Mouse (Mus musculus) MN1 (cell line): ENCODE results near the gene Zfp866.

Experiments
- DNase-seq: peaks from one replicate; pipeline ENCODE4 v3.0.0-alpha.2; 2016; ENCODE audit warnings: low spot score

Zfp866 gene

GRCm38 (mm10) chr8:69797661-69798060, 6.7 kb upstream of the Zfp866 start:
- no peak for DNase-seq

DNA sequence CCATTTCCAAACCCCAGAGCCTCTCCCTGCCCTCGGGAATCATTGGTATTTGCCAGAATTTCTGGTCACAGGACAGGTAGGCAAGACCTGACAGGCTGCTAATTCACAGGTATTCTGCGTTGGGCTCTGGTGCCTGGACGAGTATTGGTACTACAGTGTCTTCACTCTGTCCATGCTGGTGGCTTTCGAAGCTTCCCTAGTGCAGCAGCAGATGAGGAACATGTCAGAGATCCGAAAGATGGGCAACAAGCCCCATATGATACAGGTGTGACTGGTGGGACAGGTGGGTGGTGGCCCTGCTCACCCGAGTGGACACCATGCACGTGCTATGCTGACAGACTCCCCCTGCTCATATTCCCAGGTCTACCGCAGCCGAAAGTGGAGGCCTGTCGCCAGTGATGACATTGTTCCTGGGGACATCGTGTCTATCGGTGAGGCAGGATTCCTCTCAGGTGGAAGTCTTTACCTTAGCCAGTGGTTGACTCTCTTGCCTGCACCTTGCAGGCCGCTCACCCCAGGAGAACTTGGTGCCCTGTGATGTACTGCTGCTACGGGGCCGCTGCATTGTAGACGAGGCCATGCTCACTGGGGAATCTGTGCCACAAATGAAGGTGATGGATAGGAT, 5.9 kb upstream of the Zfp866 start:
- DNase-seq: no peak

- no peak for DNase-seq
These were observed 3.9 kb upstream of the Zfp866 start for GRCm38 (mm10) chr8:69794901-69795300.

GRCm38 (mm10) chr8:69794096-69794495, 3.1 kb upstream of the Zfp866 start:
- DNase-seq: no peak

DNA sequence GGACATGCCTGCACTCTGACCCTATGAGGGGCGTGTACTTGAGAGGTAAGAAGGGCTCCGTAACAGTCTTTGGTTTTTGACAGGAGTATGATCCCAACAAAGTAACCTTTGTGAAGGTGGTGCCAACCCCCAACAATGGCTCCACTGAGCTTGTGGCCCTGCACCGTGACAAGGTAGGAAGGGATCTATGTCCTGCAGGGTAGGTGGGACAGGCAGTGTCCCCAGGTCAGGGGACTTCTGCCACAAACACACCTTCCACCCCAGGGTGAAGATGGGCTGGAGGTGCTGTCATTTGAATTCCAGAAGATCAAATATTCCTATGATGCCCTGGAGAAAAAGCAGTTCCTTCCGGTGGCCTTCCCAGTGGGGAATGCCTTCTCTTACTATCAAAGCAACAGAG, 2.7 kb upstream of the Zfp866 start:
- no peak for DNase-seq

DNA sequence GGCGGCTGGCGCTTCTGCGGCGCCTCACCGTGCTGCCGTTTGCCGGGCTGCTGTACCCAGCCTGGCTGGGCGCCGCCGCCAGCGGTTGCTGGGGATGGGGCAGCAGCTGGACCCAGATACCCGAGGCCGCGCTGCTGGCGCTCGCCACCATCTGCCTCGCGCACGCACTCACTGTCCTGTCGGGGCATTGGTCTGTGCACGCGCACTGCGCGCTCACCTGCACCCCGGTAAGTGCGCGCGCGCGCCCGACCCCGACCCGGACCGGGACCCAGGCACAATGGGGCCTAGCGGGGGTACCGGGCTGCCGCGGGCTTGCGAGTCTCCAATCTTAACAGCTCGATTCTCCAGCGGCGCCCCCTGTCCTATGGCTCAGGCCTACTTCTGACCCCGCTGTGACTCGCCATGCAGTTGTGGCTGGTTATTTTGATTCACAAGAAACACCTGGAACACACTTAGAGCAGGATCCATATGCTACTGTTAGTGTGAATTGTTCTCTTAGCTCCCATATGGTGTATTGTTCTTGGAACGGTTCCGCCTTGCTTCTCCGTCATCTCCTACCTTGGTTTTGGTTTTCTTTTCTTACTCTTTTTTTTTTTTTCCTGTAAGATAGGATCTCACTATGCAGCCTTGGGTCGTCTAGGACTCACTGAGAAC, 564 bp upstream of the Zfp866 start:
- peak; percentile 51 for DNase-seq

DNA sequence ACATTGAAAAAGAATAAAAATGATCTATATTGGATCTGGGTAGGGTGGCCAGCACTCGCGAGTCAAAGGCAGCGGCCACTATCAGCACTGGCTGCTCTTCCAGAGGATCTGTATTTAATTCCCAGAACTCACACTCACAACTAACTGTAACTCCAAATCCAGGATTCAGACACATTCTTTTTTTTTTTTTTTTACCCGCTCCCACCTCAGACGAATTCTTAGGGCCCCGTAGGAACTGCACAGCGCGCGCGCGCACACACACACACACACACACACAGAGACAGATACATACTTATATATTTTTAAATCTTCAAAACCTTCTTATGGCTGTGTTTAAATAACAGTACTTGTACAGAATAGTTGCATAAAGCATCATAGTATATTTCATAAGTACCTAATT, 614 bp downstream of the Zfp866 start:
- DNase-seq: no peak

- DNase-seq: no peak
These were observed 1.2 kb downstream of the Zfp866 start for GRCm38 (mm10) chr8:69789731-69790130.

DNA sequence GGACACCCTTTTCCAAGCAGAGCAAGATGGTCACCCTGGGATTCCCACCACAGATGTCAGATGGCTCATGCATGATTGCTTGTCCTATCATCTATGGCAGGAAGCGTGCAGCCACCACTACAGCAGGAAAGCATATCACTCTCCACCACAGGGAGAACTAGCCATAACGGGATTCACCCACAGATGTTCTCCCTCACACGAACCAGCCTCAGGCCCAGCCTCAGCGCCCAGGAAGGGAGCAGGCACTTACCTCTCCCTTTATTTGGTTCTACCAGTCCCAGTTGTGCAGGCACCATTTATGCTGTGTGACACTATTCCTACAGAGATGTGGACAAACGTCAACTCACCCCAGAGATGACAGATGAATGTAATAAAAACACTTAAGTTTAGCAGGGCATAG, 1.9 kb downstream of the Zfp866 start:
- no peak for DNase-seq

DNA sequence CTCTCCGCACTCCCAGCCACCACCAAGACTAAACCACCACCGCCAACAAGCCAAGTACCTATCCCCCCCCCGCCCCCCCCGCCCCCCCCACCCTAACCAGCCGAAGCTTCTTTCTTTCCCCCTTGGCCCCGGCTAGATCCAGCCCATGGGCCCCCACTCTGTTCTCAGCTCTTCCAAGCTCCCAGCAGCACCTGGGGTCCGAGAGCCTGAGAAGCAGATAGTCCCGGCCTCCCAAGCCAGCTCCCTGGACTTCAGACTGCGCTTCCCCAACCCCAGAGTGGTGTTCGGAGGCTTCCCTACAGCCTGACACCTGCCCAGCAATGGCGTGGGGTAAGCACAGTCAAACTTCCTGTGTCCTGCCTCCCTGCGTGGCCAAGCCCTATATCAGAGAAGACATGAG, 13.9 kb downstream of the Zfp866 start:
- DNase-seq: no peak

GRCm38 (mm10) chr8:69775149-69775534, 15.8 kb downstream of the Zfp866 start:
- no peak for DNase-seq

GRCm38 (mm10) chr8:69774503-69775148, 16.4 kb downstream of the Zfp866 start, which contains the start of gene Gm20422:
TSS of gene Gm20422 (minus strand) at chr8:69774886.
- peak; percentile 99 for DNase-seq

- no peak for DNase-seq
These were observed 18.9 kb downstream of the Zfp866 start for GRCm38 (mm10) chr8:69772106-69772505.

DNA sequence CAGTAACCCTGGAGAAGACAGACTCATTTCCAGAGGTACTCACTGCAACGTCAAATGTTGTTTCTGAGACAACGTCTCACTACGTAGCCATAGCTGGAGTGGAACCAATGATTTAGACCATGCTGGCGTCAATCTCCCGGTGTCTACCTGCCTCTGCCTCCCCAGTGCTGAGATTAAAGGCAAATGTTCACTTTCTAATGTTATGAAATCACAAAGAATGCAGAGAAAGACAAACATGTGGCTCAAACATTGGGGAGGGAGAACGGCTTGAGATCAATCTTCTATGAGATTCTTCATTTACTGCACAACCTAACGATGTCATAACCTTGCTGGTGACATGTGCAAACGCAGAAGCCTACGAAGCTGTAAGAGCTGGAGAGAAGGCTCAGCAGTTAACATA, 19.8 kb downstream of the Zfp866 start:
- DNase-seq: no peak

- DNase-seq: no peak
These were observed 29.0 kb downstream of the Zfp866 start for GRCm38 (mm10) chr8:69761814-69762445.

- no peak for DNase-seq
These were observed 32.7 kb downstream of the Zfp866 start for GRCm38 (mm10) chr8:69758316-69758715.

GRCm38 (mm10) chr8:69752437-69752836, 38.5 kb downstream of the Zfp866 start:
- DNase-seq: no peak

- peak; percentile 97 for DNase-seq
These were observed 41.2 kb downstream of the Zfp866 start, which contains the start of gene Zfp963 for GRCm38 (mm10) chr8:69749544-69750454. TSS of gene Zfp963 (minus strand) at chr8:69749970.

DNA sequence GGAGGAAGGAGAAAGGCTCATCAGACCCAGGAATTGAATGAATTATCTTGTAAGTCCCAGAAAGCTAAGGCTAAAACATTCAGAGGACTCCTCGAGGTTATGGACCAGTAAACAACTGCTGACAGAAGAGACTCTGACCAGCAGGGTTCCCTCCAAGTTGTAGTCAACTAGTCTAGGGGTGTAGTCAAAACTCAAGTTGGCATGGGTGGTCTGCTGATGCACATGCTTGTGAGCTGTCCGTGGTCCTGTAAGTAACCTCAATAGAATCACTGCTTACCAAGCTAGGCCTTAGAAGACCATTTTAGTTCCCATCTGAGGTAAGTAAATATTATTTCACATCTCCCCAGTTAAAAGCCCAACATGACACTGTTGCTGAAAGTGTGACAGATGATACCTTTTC, 49.7 kb downstream of the Zfp866 start:
- no peak for DNase-seq

- DNase-seq: no peak
These were observed 50.2 kb downstream of the Zfp866 start for GRCm38 (mm10) chr8:69740763-69741162.

GRCm38 (mm10) chr8:69735495-69735894, 55.5 kb downstream of the Zfp866 start:
- peak; percentile 16 for DNase-seq

- no peak for DNase-seq
These were observed 73.8 kb downstream of the Zfp866 start for GRCm38 (mm10) chr8:69717232-69717580.
